Mouse (Mus musculus) forebrain, embryonic 14.5 days (tissue): Measurements from ENCODE around the gene Rnf213. TPM values are rescaled to one million over a fixed set of nuclear protein-coding genes. Genes with fewer than 3 reads are reported as not detected.

Source experiments
- ATAC-seq: fragments of 200-750 bp; cut with Nextera tagmentation; 2 replicates; pipeline ENCODE4 v1.8.0; 2017; ENCODE audit warnings: mild to moderate bottlenecking, moderate library complexity
- DNase-seq: peaks from one replicate; pipeline ENCODE4 v3.0.0-alpha.2; 2015; ENCODE audit warnings: low spot score
- H3K27ac ChIP-seq: fragments of 300-500 bp; sonication (generic); 2 replicates; pipeline ENCODE4 v1.5.1; 2014; ENCODE audit warnings: low read depth, mild to moderate bottlenecking, control low read depth, low read length, moderate library complexity
- H3K27me3 ChIP-seq: fragments of 300-500 bp; sonication (generic); replicated peaks from 2 replicates; pipeline ENCODE4 v1.6.1; 2014; ENCODE audit warnings: low read length, control low read depth, mixed read lengths; ENCODE audit not compliant: control insufficient read depth, insufficient read depth
- H3K36me3 ChIP-seq: fragments of 300-500 bp; sonication (generic); 2 replicates; pipeline ENCODE4 v1.6.1; 2014; ENCODE audit warnings: low read length, control low read depth; ENCODE audit not compliant: control insufficient read depth, insufficient read depth
- H3K4me1 ChIP-seq: fragments of 300-500 bp; sonication (generic); 2 replicates; pipeline ENCODE4 v1.6.1; 2014; ENCODE audit warnings: antibody characterized with exemption, low read length, control low read depth; ENCODE audit not compliant: control insufficient read depth, insufficient read depth
- H3K4me2 ChIP-seq: fragments of 300-500 bp; sonication (generic); 2 replicates; pipeline ENCODE4 v1.6.1; 2014; ENCODE audit warnings: mild to moderate bottlenecking, control low read depth, low read length
- H3K4me3 ChIP-seq: fragments of 300-500 bp; sonication (generic); 2 replicates; pipeline ENCODE4 v1.5.1; 2014; ENCODE audit warnings: low read depth, low read length, control low read depth
- H3K9ac ChIP-seq: fragments of 300-500 bp; sonication (generic); 2 replicates; pipeline ENCODE4 v1.6.1; 2014; ENCODE audit warnings: mild to moderate bottlenecking, low read length, control low read depth, moderate library complexity
- H3K9me3 ChIP-seq: fragments of 300-500 bp; sonication (generic); replicated peaks from 2 replicates; pipeline ENCODE4 v1.6.1; 2016; ENCODE audit warnings: low read length, control low read depth, mixed read lengths; ENCODE audit not compliant: control insufficient read depth
- WGBS: fragments of 180-500 bp; shearing (Covaris S2); extraction: QIAGEN DNeasy Blood & Tissue Kit; methylation state at CpG from one replicate; pipeline ENCODE4 v1.1.7; 2014; 5-methylcytosine and 5-hydroxymethylcytosine counted together
- polyA plus RNA-seq: library from polyadenylated mRNA; unstranded; fragments of >200 nt; fragmentation: Nextera tagmentation; extraction: Ambion mirVana; gene quantifications from 2 replicates; pipeline ENCODE4 v1.2.1, GENCODE M21; 2014

The Rnf213 gene
- polyA plus RNA-seq, 1 experiment from 2014 or later: 1.5 TPM

DNA sequence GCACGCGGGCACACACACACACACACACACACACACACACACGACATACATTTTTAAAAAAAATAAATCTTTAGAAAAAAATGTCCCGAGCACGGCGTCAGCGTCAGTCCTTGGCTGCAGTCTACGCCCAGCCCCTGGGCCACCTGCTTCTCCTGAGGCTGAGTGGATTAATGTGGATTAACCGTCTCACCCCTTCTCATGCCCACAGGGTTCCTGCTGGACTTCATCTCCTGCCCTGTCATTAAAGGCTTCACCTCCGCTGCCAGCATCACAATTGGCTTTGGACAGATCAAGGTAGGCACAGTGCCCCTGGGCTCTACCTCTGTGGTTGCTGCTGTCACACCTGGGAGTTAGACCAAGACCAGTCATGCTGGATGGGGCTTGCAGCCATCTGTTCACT is 33.8 kb upstream of the Rnf213 start:
- Histone ChIP-seq H3K27me3 (no peaks in the 10 kb centered on the region), H3K4me2 (no peak overlapping the region), H3K36me3 (no peaks in the 10 kb centered on the region), H3K4me3 (no peak overlapping the region), H3K27ac (no peak overlapping the region), H3K9ac (no peak overlapping the region), H3K9me3 (no peaks in the 10 kb centered on the region), H3K4me1 (peaks cover 8% of the 10 kb centered on the region; the same call in 1 of the 2 replicates)
- DNase-seq (no peak), ATAC-seq (no peak)
- 89% methylated on average over 10 of the region's 10 CpGs for WGBS

DNA sequence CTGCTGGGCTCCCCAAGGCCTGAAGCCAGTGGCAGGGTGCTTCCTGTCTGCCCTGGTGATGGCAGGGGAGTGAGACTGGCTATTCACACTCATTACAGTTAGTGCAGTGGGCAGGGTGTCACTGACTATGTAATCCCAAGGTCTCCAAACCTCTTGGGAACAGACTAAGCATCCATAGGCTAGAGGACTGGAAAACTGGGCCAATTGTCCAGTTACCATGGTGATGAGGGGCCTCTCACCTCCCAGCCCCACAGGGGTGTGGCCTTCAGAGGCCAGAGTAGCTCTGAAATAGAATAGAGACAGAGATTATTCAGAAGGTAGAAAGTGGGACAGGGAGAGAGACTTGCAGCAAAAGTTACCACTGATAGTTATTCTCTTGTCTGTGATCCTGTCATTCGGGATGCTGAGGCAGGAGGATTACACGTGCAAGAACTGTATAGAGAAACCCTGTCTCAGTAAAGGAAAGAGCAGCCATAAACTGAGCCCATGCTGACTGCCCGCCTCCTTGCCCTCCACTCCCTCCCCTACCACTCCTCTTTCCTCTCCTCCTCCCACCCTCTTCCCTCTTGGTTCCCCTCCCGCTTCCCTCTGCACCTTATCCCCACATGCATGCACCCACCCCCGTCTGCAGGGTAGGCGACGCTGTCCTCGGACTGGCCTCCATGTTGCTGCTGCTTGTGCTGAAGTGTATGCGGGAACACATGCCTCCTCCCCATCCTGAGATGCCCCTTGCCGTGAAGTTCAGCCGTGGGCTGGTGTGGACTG is 29.9 kb upstream of the Rnf213 start:
- Histone ChIP-seq H3K4me3 (no peak overlapping the region), H3K9ac (peak overlapping the region; percentile 13; the same call in 1 of the 2 replicates), H3K27ac (no peak overlapping the region), H3K9me3 (no peaks in the 10 kb centered on the region), H3K27me3 (no peaks in the 10 kb centered on the region), H3K36me3 (no peaks in the 10 kb centered on the region), H3K4me2 (peak overlapping the region; percentile 44), H3K4me1 (0 out of 2 replicates have a peak, but pooled peaks cover 2% of the 10 kb centered on the region)
- WGBS: 11% methylated on average over 11 of the region's 11 CpGs
- peak; percentile 70; the same call in 1 of the 2 replicates for ATAC-seq
- DNase-seq: peak; percentile 32

DNA sequence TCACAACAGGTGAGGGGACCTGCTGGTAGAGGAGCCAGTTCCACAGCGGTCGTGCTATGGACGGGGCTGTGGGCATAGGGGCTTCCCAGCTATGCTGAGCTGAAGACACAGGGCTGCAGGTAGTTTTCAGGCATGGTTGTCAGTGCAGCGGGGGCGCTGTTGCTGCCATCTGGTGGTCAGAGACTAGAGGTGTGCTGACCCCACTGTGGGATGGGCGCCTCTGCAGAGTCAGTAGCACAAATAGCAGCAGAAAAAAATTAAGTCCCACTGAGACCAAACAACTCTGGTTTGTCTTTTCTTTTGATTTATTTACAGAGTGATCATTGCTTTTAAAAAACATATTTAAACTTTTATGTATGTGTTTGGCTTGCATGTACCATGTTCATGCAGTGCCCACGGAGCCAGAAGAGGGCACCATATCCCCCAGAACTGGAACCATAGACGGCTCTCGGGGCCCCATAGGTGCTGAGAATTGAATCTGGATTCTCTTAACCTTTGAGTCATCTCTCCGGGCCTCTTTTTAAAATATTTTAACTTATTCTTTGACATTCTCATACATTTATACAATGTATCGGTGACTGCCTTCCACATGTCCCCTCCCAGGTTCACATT is 29.3 kb upstream of the Rnf213 start:
- peak; percentile 86 for ATAC-seq
- H3K4me1 ChIP-seq: 0 out of 2 replicates have a peak, but pooled peaks cover 2% of the 10 kb centered on the region
- no peaks in the 10 kb centered on the region for H3K36me3 ChIP-seq
- H3K27ac ChIP-seq: no peak overlapping the region
- no peak overlapping the region for H3K4me3 ChIP-seq
- H3K27me3 ChIP-seq: no peaks in the 10 kb centered on the region
- DNase-seq: peak; percentile 85
- 0 out of 2 replicates have a peak overlapping the region, but pooled peaks have one; percentile 13 for H3K9ac ChIP-seq
- 27% methylated on average over 11 of the region's 11 CpGs for WGBS
- H3K9me3 ChIP-seq: no peaks in the 10 kb centered on the region
- H3K4me2 ChIP-seq: peak overlapping the region; percentile 44

DNA sequence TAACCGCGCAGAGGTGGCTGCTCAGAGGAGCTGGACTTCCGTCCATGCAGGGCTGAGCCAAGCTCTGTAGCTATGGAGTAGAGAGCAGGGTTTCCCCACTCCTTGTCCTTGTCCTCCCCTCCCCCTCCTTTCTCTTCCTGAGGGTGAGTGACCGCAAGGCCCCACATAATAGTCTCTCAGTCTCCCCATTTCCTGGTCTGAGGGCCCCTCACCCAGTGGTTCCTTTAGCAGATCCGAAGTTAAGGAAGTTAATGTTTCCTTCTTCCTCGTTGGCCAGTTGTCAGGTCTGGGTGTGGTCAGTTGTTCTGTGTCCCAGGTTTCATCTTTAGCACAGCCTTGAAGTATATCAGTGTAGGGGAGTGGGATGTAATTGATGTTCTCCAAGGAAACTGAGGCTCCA is 17.5 kb upstream of the Rnf213 start:
- Histone ChIP-seq H3K9ac (no peak overlapping the region), H3K27ac (no peak overlapping the region), H3K4me1 (no peaks in the 10 kb centered on the region), H3K4me2 (no peak overlapping the region), H3K4me3 (no peak overlapping the region), H3K36me3 (no peaks in the 10 kb centered on the region), H3K9me3 (no peaks in the 10 kb centered on the region), H3K27me3 (no peaks in the 10 kb centered on the region)
- DNase-seq: no peak
- ATAC-seq: no peak
- WGBS: 85% methylated on average over 6 of the region's 6 CpGs

DNA sequence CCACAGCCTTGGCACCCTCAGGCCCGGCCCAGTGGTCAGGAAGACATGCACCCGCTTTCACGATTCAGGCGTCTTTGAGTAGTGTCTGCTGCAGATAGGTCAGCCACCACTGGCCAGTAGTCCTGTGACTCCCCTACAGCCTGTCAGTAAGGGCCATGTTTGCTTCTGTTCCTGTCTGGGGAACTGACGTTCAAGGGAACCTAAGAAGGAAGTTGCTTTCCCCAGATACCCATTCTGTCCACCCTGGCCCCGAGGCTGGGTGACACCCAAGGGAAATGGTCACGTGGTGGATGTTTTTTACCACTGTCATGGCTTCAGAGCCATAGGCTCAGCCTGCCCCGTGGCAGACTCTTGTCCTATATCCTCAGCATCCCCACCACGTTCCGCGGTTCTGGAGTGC is 15.6 kb upstream of the Rnf213 start:
- Histone ChIP-seq H3K4me2 (no peak overlapping the region), H3K36me3 (no peaks in the 10 kb centered on the region), H3K4me3 (no peak overlapping the region), H3K9ac (no peak overlapping the region), H3K27ac (no peak overlapping the region), H3K9me3 (no peaks in the 10 kb centered on the region), H3K4me1 (no peaks in the 10 kb centered on the region), H3K27me3 (no peaks in the 10 kb centered on the region)
- DNase-seq (no peak), ATAC-seq (no peak)
- WGBS: 92% methylated on average over 11 of the region's 11 CpGs

DNA sequence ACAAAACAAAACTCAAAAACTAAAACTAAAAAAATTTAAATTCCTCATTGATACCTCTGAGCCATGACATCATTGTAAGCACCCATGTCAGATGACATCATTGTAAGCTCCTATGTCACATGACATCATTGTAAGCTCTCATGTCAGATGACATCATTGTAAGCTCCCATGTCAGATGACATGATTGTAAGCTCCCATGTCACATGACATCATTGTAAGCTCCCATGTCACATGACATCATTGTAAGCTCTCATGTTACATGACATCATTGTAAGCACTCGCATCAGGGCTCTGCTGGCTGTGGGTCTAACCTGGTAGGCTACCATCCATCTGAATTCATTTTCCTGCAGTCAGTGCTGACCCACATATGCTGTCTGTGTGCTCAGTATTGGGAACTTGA is 14.3 kb upstream of the Rnf213 start:
- H3K4me2 ChIP-seq: no peak overlapping the region
- H3K9ac ChIP-seq: no peak overlapping the region
- H3K27me3 ChIP-seq: no peaks in the 10 kb centered on the region
- H3K9me3 ChIP-seq: no peaks in the 10 kb centered on the region
- no peak overlapping the region for H3K27ac ChIP-seq
- no peak for ATAC-seq
- H3K36me3 ChIP-seq: no peaks in the 10 kb centered on the region
- H3K4me3 ChIP-seq: no peak overlapping the region
- WGBS: 100% methylated on average over 1 of the region's 1 CpGs
- DNase-seq: no peak
- H3K4me1 ChIP-seq: no peaks in the 10 kb centered on the region

DNA sequence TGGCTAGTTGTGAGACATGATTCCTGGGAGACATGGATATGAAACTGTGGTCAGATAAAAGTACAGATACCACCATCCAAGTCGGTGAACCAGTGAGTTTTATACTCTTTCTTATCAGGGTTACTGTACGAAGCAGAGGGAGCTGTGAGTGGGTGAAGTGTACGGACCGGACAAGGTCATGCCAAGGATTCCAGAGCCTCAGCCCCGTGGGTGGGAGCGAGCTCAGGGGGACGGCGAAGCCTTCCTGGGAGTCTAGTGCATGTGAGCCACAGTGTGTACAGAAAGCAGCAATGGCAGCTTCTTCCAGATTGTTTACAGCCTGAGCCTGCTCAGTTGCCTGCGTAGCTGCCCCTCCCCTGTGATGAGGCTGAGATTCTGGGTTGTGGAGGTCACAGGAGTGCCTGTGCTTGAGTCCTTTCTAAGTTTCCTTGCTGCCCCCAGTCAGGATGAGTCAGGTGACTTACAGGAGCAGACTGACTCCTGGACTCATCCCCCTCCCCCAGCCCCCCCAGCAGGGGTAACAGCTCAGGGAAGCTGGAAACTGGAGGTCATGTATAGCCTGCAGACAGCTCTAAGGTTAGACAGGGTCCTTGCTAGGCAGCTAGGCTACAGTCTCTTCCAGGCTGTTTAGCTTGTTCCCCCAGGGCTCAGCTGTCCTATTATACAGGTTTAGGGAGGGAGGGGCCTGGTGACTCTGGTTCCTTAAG is 11.1 kb upstream of the Rnf213 start:
- no peaks in the 10 kb centered on the region for H3K36me3 ChIP-seq
- no peak for ATAC-seq
- no peak overlapping the region for H3K27ac ChIP-seq
- 87% methylated on average over 9 of the region's 9 CpGs for WGBS
- no peaks in the 10 kb centered on the region for H3K9me3 ChIP-seq
- H3K9ac ChIP-seq: no peak overlapping the region
- H3K27me3 ChIP-seq: no peaks in the 10 kb centered on the region
- H3K4me1 ChIP-seq: no peaks in the 10 kb centered on the region
- H3K4me2 ChIP-seq: no peak overlapping the region
- no peak overlapping the region for H3K4me3 ChIP-seq
- DNase-seq: no peak

DNA sequence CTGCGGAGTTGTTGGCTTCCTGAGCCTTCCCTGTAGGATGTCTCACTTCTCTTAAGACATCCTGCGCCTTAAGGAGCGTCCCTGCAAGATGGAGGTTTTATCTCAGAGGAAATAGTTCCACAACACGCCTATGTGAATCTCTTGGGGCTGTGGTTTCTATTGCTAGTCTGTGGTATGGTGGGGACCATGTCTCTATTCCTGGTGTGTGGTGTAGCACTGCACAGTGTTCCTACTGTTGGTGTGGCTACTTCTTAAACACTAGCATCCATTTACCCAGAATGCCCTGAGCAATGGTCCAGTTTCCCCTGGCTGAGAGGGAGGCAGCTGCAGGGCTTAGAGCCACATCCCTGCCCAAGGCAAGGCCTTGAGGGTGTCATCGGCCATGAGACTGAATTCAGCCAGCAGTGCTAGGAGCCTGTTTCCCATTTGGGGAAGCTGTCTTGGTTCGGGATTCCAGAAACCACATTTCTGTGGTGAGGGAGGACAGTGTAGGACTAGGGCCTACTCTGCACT is 10.5 kb upstream of the Rnf213 start:
- Histone ChIP-seq H3K9me3 (no peaks in the 10 kb centered on the region), H3K4me2 (no peak overlapping the region), H3K9ac (no peak overlapping the region), H3K27me3 (no peaks in the 10 kb centered on the region), H3K27ac (no peak overlapping the region), H3K4me3 (no peak overlapping the region), H3K4me1 (no peaks in the 10 kb centered on the region), H3K36me3 (no peaks in the 10 kb centered on the region)
- no peak for DNase-seq
- WGBS: 79% methylated on average over 6 of the region's 6 CpGs
- no peak for ATAC-seq
